Mouse (Mus musculus) brain, adult 10 weeks (tissue): ENCODE measurements around the gene Il3. TPM values are rescaled to one million over a fixed set of nuclear protein-coding genes. Genes with fewer than 3 reads are reported as not detected.

Source experiments
- polyA plus RNA-seq: library from polyadenylated mRNA; stranded (reverse); fragments of 350-450 nt; fragmentation: Illumina TruSeq; extraction: RNeasy Lipid Tissue Mini Kit (QIAGEN cat#74804); gene quantifications from one replicate; pipeline ENCODE4 v1.2.3, GENCODE M21; 2015; ENCODE audit warnings: low read depth, low replicate concordance

Il3 gene
- polyA plus RNA-seq = not detected

GRCm38 (mm10) chr11:54267177-54267576 lies at the start of gene Il3:
TSS of gene Il3 (minus strand) at chr11:54267277.

DNA sequence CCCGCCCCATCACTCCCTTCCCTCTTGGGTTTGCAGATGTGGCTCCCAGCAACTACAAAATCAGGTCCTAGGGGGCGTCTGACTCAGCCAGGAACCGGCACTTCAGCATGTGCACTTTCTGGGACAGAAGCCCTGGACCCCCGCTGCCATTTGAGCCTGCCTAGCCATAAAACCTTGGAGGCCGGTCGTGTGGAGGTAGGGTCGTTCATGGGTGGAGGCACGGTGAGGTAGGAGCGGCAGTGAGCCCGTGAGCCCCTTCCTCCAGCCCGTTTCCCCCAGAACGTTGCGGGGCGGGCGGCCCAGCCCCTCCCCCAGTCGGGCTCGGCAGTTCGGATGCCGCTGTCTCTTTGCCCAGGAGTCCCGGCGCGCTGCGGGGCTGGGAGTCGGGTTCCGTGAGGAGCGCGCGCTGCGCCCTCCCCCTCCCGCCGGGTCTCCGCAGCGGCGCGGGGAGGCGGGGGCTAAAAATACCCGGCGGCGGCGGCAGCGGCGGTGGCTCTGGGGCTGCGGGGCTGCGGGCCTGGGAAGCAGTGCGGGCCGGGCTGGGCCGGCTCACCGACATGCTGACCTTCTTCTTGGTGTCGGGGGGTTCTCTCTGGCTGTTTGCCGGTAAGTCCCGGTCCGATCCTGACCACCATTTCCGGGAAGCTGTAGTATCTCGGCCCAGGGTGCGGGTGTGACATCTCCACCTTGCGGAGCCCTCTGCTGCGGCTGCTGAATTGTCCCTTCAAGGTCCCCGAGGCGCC lies 36.8 kb upstream of the Il3 start, which contains the start of gene Acsl6:
Acsl6 (plus strand) TSS at position 71 of the 743 bp plus-strand sequence.

DNA sequence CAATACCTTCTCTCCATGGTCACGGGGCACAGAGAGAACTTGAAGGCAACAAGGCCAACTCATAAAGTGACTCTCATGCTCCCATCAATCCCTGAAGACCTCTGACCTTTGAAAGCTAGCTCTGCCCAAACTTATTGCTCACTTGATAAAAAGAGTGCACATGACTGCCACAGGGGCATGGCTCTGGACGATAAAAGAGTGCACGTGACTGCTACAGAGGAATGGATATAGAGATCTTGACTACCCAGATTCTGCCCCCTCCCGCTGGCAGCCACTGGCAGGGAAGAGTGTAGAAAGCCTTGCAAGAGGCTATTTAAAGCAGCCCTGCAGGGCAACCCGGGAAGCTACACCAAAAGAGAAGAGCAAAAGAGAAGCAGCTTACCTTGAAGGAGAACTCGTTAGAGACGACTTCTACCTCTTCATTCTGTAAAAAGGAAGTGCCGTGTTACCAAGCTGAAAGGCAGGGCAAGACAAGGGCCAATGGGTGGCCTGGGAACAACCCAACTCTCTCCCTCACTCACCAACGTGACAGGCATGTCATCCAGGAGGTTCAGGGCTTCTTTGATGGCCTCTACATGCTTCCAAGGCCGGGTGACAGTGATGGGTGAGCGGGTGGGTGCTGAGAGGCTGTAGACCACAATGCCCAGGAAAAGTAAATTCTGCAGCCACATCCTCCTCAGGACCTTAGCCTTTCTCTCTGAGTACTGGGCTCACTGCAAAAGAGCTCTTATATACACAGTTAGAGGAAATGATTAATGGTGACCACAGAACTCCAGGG lies 17.9 kb downstream of the Il3 start, which contains the start of gene Csf2:
Csf2 (minus strand) TSS at position 728 of the 778 bp plus-strand sequence.

Other genes starting within 250 kb of the Il3 start
- gene Slc22a4, start 239.2 kb downstream of the Il3 start, polyA plus RNA-seq = 12.8 TPM
- gene Pdlim4, start 198.3 kb downstream of the Il3 start, polyA plus RNA-seq = 15.0 TPM
- gene P4ha2, start 167.2 kb downstream of the Il3 start, polyA plus RNA-seq = 15.7 TPM
- gene Csf2, start 17.6 kb downstream of the Il3 start, polyA plus RNA-seq = not detected
- 180 TPM for gene Acsl6, start 36.5 kb upstream of the Il3 start, polyA plus RNA-seq
- not detected for gene Meikin, start 103.4 kb upstream of the Il3 start, polyA plus RNA-seq
- gene Fnip1, start 170.9 kb upstream of the Il3 start, polyA plus RNA-seq = 26.2 TPM